Mouse (Mus musculus): ENCODE measurements around the gene Aftph.

The Aftph gene

DNA sequence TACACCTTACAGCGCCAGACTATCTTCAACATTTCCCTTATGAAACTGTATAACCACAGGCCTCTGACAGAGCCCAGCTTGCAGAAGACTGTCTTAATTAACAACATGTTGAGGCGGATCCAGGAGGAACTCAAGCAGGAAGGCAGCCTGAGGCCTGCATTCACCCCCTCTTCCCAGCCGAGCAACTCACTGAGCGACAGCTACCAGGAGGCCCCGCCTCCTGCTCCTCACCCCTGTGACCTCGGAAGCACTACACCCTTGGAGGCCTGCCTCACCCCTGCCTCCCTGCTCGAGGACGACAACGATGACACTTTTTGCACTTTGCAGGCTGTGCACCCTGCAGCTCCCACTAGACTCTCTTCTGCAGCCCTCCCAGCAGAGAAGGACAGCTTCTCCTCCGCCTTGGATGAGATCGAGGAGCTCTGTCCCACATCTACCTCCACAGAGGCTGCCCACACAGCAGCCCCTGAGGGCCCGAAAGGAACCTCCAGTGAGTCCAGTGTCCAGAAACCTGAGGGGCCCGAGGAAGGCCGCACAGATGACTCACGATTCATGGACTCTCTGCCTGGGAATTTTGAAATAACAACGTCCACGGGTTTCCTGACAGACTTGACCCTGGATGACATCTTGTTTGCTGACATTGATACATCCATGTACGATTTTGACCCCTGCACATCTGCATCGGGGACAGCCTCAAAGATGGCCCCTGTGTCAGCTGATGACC lies 93.3 kb downstream of the Aftph start:
- peak; percentile 78 for DNase-seq (ENCODE audit: low read depth, low spot score)

DNA sequence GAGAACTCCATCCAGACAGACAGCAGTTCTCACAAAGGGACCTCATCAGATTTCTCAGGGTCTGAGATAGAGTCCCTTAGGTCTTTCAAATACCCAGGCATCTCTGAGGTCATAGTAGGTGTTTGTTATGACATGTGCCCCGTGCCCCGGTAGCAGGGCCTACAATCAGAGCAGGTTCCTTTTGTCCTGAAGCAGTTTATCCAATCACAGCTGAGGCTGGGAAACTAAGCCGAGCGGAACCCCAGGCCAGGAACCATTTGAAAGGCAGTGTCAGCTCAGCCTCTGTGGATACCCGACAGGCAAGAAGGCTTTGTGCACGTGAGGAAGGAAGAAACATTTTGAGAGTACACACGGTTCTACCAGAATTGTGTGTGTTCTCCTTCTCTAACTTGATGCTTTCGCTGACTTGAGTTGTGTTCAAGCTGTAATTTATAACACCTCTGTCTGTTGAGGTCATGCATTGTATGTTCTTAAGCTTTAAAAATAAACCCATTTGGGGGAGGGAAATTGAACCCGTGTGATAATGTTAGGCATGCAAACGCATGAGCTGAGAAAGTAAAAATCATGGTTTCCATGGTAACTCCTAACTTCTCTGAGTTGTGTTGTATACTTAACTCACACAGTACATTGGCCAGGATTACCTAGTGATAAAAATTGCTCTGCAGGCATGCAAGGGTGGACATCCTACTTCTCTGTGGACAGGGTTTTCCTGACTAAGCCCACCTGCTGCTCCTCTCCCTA lies 94.2 kb downstream of the Aftph start:
- DNase-seq (ENCODE audit: low read depth, low spot score): no peak

DNA sequence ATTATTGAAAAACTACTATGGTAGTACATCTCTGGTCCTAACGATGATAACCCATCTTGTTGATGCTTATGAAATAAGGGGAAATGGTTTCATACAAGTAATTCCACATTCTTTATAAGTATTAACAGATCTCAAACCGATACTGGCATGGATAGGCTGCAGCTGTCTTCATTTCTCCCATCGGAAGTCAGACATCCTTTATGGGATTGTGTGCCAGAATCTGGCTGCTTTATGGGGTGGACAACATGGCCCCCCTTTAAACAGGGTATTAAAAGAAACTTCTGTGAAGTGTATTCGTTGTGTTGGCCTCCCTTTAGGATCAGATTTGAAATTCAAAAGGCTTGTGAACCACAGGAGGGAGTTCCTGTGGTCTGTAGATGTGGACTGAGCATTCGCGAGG lies 95.2 kb downstream of the Aftph start:
- no peak for DNase-seq (ENCODE audit: low read depth, low spot score)

DNA sequence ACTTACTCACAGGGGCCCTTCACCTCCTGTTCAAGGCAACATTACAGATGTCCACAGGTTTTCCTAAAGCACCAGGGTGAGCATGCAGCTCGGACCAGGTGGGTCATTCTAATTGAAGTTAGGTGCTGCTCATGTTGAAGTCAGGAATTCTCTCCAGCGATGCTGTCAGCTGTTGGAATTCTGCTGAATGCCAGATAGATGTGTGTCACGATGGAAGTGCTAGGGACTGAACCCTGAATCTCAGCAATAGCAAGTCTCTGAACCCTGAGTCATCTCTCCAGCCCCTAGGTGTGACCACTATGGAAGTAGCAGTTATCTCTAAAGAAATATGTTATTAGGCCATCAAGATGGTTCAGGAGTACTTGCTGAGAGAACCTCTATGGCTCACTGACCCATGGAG lies 95.9 kb downstream of the Aftph start:
- DNase-seq (ENCODE audit: low read depth, low spot score): no peak

DNA sequence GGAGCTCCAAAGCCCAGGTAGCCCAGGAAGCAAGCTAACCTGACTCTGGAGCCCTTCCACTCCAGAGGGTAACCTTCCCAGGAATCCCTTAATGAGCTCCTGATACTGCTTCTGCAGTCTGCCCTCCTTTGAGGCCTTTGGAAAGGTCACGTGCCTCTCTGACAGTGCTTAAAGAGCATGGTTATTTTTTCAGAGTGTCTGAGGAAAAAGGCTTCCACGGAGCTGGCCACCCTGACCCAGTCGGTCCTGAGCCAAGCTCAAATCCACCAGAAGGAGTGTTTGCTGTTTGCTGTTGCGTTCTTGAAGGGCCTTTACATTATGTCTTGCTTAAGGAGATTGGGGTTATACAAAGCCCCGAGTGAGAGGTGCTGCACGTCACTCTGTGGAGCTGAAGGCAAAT lies 96.5 kb downstream of the Aftph start:
- no peak for DNase-seq (ENCODE audit: low read depth, low spot score)

DNA sequence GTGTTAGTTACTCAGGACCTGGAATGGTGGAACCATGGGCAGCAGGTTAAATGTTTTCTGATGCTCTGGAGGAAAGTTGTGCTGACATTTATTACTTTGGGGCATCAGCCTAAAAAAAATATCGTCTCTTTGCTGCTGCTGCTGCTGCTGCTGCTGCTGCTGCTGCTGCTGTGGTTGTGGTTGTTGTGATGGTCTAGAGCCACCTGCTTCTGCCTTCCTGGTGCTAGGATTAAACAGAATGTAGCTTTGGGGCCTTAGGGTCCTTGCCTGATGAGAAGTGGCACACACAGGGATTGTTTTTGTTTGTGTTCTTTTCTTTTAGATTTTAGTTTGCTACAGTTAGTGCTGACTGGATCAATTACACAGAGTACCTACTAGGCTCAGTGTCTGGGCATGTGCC lies 97.2 kb downstream of the Aftph start:
- DNase-seq (ENCODE audit: low read depth, low spot score): no peak

DNA sequence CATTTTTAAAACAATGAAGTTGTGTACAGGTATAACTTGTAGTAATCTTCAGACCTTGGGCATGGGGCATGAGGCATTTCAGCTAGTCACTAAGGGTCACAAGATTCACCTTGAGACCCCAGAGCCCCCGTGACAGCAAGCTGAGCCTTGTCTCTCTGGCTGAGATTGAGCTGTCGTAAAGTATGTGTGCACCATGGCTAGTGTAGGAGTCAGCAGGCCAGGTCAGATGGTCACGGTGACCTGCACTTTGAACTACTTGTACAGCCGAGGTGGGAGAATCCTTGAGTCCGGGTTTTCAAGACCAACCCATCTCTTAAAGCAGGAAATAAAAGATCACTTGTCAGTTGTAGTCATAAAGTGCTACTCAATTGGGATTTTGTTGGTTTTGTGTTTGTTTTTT lies 98.2 kb downstream of the Aftph start:
- no peak for DNase-seq (ENCODE audit: low read depth, low spot score)

DNA sequence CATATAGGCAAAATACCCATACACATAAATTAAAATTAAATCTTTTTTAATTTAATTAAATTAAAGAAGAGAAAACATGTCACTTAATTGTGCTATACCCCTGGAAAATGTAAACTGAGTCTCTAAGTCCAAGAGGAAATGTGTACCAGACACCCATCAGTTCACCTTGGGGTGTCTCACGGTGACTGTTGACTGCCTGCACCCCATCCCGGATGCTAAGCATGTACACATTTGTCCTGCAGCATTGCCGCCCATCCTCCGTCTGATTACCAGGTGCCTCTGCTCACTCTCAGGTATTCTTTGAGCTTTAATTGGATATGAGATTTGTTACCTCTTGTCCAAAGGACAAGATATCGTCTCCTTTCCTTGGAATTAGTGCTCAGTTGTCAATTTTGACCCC lies 99.1 kb downstream of the Aftph start:
- no peak for DNase-seq (ENCODE audit: low read depth, low spot score)

DNA sequence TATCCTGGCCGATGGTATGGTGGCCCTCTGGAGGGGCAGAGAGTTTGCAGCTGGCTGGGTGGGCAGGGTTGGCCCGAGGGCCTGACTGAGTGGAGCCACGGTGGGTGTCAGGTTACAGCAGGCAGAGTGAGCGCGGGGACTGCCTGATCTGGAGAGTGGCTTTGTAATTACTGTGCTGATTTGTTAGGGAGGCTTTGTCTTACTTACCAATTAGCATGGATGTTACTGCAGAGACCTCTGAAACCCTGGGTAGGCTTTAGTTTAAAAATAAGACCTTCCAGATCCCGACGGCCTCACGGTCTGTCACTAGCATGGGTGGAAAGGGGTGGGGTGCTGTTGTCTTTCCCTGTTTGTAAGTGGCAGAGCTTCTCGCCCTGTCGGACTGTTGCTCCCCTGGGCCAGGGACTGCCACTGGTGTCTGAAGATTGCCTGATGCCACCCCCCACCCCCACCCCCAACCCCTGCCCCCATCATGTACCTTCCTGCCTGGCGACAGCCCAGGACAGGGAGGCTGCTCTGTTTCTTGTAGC lies 101.4 kb downstream of the Aftph start:
- peak; percentile 64 for DNase-seq (ENCODE audit: low read depth, low spot score)

DNA sequence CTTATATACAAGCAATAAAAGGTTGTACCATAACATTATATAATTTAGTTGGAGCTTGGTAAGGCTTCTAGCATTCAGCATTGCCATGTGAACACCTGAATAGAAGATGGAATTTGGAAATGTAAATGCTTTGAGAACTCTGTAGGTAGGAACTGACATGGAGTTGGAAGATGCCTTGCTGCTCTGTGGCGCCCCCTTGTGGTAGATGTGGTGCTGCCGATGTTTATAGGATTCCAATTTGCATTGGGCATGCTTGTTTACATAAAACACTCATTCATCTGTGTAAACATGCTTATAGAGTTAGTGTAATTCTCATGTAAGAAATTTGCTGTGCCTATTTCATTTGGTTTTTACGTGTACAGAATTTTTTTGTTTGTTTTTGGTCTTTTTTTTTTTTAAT lies 102.5 kb downstream of the Aftph start:
- DNase-seq (ENCODE audit: low read depth, low spot score): peak; percentile 79

DNA sequence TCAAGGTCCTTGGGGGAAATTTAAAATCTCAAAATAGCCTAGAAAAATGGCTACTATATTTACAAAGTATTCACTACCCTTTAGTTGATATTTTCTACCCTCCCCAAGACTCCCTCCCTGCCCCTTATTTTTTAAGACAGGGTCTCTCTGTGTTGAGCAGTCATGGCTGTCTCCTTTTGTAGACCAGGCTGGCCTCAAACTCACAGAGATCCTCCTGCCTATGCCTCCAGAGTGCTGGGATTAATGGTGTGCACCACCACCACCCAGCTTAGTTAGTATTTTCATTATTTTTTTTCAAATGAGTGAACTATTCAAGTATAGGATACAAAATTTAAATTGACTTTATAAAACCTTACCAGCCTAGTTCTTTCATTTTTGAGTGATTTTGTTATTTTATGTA lies 104.3 kb downstream of the Aftph start:
- no peak for DNase-seq (ENCODE audit: low read depth, low spot score)

DNA sequence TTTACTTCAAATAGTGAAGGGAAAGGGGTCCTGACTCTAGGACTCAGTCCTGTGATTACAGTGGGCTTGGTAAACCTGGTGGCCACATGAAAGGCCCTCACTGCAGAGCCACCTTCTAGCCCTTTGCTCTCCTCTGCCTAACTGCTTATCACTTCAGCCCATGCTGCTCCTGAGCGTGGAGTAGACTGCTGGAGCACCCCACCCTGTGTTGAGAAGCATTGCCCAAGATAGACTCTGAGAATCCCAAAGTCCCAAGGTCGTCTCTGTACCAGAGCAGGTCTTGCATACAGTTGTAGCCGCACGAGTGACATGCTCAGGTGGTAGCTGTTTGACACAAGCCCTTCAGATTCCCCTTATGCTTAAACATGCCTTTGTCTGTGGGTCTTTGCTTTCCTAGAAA lies 105.3 kb downstream of the Aftph start:
- no peak for DNase-seq (ENCODE audit: low read depth, low spot score)

DNA sequence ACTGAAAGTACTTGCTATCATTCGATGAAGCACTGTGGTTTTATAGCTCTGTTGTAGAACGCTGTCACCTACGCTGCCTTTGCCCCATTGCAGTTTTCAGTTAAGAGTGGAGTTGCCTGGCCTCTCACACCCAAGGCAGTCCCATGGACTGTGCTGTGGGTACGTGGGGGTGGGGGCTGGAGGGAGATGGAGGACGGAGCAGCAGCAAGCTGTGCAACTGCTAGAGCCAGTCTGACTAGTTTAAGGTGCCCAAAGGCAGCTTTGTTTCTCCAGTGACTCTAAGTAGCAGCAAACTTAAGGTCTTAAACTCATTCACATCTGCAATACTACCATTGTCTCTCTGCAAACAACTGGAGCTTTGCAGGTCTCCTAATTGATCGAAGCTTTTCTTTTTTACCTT lies 105.7 kb downstream of the Aftph start:
- no peak for DNase-seq (ENCODE audit: low read depth, low spot score)

All from R1 (cell line).